Mouse (Mus musculus) liver, adult 2 months (tissue): ENCODE results near the gene Pnpla1. TPM values are rescaled to one million over a fixed set of nuclear protein-coding genes. Genes with fewer than 3 reads are reported as not detected.
"Not testable (repeated sequence)": the region's sequence is repeated elsewhere in the genome, so short reads cannot be mapped to it uniquely, and the experiment has no call there.

ENCODE experiments used
- DNase-seq: peaks from one replicate; pipeline ENCODE4 v3.0.0-alpha.2; 2011; ENCODE audit warnings: low read depth, low spot score; ENCODE audit errors: extremely low read depth
- H3K27ac ChIP-seq: fragments of 200-500 bp; replicated peaks from 2 replicates; pipeline ENCODE4 v1.5.1; 2012; ENCODE audit warnings: low read depth, mild to moderate bottlenecking, control low read depth, inconsistent platforms, low read length; ENCODE audit not compliant: insufficient read depth
- H3K27me3 ChIP-seq: fragments of 200-500 bp; 2 replicates; pipeline ENCODE4 v1.6.1; 2012; ENCODE audit warnings: mild to moderate bottlenecking, moderate library complexity, low read length, inconsistent platforms; ENCODE audit not compliant: control insufficient read depth, insufficient read depth
- H3K36me3 ChIP-seq: fragments of 200-500 bp; 2 replicates; pipeline ENCODE4 v1.6.1; 2012; ENCODE audit warnings: low read length, inconsistent platforms; ENCODE audit not compliant: control insufficient read depth, insufficient read depth
- H3K4me1 ChIP-seq: fragments of 200-500 bp; 2 replicates; pipeline ENCODE4 v1.6.1; 2011; ENCODE audit warnings: low read length; ENCODE audit not compliant: control insufficient read depth, insufficient read depth
- H3K4me3 ChIP-seq: fragments of 200-500 bp; 2 replicates; pipeline ENCODE4 v1.5.1; 2011; ENCODE audit warnings: low read depth, mild to moderate bottlenecking, control low read depth, low read length, moderate library complexity; ENCODE audit not compliant: insufficient read depth
- H3K79me2 ChIP-seq: fragments of 200-500 bp; 2 replicates; pipeline ENCODE4 v1.6.1; 2012; ENCODE audit warnings: inconsistent platforms, mild to moderate bottlenecking, low read length, moderate library complexity; ENCODE audit not compliant: control insufficient read depth, insufficient read depth
- H3K9ac ChIP-seq: fragments of 200-500 bp; 2 replicates; pipeline ENCODE4 v1.6.1; 2012; ENCODE audit warnings: low read depth, mild to moderate bottlenecking, control low read depth, inconsistent platforms, low read length
- CTCF ChIP-seq: fragments of 200-500 bp; IDR thresholded peaks from 2 replicates; pipeline ENCODE4 v1.5.1; 2011; ENCODE audit warnings: low read depth, low read length, control low read depth
- POLR2A ChIP-seq: fragments of 200-500 bp; IDR thresholded peaks from 2 replicates; pipeline ENCODE4 v1.6.1; 2011; ENCODE audit warnings: low read length, control low read depth; ENCODE audit not compliant: insufficient read depth; ENCODE audit errors: extremely low read depth
- WGBS: fragments of 180-500 bp; shearing (Covaris S2); methylation state at CpG from one replicate; pipeline ENCODE4 v1.1.7; 2018; 5-methylcytosine and 5-hydroxymethylcytosine counted together
- polyA plus RNA-seq: library from polyadenylated mRNA; depleted of rRNA; stranded (reverse); fragments of >200 nt; gene quantifications from 2 replicates; pipeline ENCODE4 v1.2.3, GENCODE M21; 2012
- total RNA-seq: library from RNA; depleted of rRNA; stranded (reverse); fragments of >200 nt; gene quantifications from 2 replicates; pipeline ENCODE4 v1.2.3, GENCODE M21; 2014

Pnpla1 gene
- total and polyA plus RNA-seq, 2 experiments: not detected

DNA sequence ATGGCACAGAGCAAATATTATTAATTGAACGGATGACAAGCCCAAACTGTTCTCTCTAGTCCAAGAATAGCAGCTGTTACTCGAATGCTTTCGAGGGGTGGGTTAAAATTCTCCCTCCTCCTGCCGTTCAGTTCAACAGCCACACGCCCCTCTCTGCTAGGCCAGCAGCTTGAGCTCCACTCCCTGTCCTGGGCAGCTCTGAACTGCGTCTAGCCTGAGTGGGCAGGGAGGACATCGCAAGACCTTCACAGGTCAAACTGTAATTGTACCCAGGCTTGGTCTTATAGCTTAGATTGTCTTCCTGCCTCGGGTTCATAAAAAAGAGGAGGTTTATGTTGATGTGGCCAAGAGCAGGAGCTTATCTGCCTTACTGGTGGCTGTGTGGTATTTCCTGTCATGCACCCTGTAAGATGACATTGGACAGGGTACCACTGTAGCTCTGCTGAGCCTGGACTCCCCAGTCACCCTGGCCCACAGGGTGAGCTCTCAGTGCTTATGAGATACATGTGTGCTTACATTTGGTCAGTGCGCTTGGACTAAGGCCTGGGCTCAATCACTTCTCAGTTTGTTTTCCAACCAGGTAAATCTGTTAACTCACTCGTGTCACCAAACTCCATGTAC is 42.7 kb upstream of the Pnpla1 start:
- Histone ChIP-seq H3K36me3 (peaks cover 20% of the 10 kb centered on the region), H3K27me3 (no peaks in the 10 kb centered on the region), H3K4me1 (peaks cover 2% of the 10 kb centered on the region; the same call in 1 of the 2 replicates), H3K9ac (no peak overlapping the region), H3K4me3 (no peak overlapping the region), H3K27ac (no peak overlapping the region), H3K79me2 (no peaks in the 10 kb centered on the region)
- TF ChIP-seq CTCF (no peak), POLR2A (no peak)
- WGBS: 77% methylated on average over 10 of the region's 10 CpGs
- DNase-seq: no peak

DNA sequence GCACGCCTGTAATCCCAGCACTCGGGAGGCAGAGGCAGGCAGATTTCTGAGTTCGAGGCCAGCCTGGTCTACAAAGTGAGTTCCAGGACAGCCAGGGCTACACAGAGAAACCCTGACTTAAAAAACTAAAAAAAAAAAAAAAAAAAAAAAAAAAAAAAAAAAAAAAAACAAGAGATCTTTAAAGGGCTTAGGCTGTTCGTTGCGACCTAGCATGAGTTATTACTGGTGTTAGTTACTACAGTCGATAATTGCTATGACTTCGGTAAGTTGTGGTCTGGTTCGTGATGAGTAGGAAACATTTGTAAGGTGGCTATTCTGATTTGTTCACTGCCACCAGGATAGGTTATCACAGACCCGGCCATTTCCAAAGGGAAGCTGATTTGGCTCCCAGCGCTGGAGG is 41.9 kb upstream of the Pnpla1 start:
- H3K4me3 ChIP-seq, H3K4me1 ChIP-seq, DNase-seq, H3K9ac ChIP-seq, H3K27ac ChIP-seq, H3K79me2 ChIP-seq, H3K27me3 ChIP-seq: not testable (repeated sequence)
- WGBS: 95% methylated on average over 10 of the region's 10 CpGs
- H3K36me3 ChIP-seq: peaks cover 24% of the 10 kb centered on the region

DNA sequence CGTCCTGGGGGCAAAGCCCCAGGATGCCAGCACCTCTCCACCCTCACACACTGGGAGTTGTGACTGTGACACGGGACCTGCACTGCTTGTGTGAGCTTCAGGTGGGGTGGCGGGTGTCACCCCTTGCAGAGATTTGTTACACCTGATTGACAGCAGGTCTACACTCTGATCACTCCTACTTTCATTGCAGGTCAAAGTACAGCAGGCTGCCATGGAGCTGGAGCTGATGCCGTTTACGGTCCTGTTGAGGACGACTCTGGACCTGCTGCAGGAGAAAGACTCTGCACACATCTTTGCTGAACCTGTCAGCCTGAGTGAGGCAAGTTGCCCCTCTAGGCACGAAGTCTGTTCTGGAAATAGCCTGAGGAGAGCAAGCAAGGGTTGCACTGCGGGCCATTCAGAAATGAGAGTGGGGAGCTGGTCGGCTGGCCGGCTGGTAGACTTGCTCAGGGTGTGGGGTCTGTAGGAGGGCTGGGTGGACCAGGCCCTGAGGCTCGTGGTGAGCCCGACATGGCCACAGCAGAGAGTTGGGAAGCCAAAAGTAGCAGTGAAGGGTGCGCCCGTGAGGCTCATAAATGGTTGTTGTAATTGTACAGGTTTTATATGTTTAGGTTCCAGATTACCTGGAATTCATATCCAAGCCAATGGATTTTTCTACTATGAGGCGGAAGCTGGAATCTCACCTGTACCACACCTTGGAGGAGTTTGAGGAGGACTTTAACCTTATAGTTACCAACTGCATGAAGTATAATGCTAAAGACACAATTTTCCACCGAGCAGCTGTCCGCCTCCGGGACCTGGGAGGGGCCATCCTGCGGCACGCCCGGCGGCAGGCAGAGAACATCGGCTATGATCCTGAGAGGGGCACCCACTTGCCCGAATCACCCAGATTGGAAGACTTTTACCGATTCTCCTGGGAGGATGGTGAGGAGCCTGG is 41.1 kb upstream of the Pnpla1 start:
- Histone ChIP-seq H3K4me1 (peaks cover 2% of the 10 kb centered on the region; the same call in 1 of the 2 replicates), H3K27me3 (no peaks in the 10 kb centered on the region), H3K27ac (no peak overlapping the region), H3K36me3 (peaks cover 26% of the 10 kb centered on the region), H3K4me3 (no peak overlapping the region), H3K79me2 (no peaks in the 10 kb centered on the region), H3K9ac (no peak overlapping the region)
- no peak for DNase-seq
- TF ChIP-seq POLR2A: no peak
- TF ChIP-seq CTCF: no peak
- WGBS: 91% methylated on average over 25 of the region's 25 CpGs

DNA sequence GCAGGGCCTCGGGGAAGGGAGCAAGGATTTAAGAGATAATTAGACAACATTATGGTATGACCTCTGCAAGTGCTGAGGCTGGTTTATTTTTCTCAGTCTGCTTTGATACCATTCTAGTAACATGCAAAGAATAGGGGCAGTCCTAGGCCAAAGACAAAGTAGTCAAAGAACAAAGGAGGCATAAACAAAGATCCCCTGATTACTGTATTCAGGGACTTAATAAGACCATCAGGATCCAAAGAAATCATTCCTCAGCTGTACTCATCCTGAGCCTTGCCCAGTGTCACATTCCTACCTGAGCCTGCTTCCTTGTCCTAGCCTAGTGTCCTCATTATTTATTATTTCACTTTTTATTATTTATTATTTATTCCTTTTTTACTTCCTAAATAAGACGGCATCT is 38.0 kb upstream of the Pnpla1 start:
- no peak overlapping the region for H3K4me3 ChIP-seq
- H3K27ac ChIP-seq: no peak overlapping the region
- peaks cover 29% of the 10 kb centered on the region for H3K36me3 ChIP-seq
- no peaks in the 10 kb centered on the region for H3K79me2 ChIP-seq
- TF ChIP-seq CTCF (no peak), POLR2A (no peak)
- no peaks in the 10 kb centered on the region for H3K4me1 ChIP-seq
- no peak overlapping the region for H3K9ac ChIP-seq
- no peak for DNase-seq
- WGBS: 84% methylated on average over 2 of the region's 2 CpGs
- no peaks in the 10 kb centered on the region for H3K27me3 ChIP-seq

DNA sequence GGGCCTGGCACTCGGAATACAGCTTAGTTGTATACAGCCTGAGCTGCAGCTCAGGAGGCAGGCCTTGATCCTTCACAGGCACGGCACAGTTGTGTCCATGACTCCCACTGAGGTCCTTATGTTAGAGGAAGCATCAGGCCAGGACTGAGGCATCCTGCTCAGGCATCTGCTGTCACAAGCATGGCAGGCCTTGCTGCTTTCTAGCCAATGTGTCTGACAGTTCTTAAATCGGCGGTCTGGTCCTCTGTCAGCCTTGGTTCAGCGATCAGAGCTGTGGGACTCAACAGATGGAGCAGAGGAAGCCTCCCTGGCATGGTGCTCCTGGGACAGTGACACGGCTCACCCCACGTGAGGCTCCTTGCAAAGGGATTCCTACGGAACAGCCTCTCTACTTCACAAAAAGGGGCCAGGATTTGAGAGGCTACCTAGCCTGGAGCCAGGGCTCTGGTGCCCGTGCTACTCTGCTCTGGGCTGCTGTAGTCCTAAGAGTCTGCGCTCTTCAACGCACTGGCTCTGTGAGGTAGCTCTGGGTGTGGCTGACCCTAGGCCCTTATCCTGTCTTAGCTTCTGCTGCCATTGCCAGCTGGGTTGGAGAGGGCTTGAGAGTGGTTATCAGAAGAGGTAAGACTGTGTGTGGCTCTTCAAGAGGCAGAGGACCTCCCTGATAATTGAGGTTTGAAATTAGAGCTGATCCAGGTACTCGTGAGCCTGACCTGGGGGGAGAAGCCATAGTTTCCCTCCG is 35.0 kb upstream of the Pnpla1 start:
- Histone ChIP-seq H3K4me3 (no peak overlapping the region), H3K27me3 (no peaks in the 10 kb centered on the region), H3K4me1 (no peaks in the 10 kb centered on the region), H3K36me3 (peaks cover 25% of the 10 kb centered on the region), H3K79me2 (no peaks in the 10 kb centered on the region), H3K9ac (no peak overlapping the region), H3K27ac (no peak overlapping the region)
- no peak for TF ChIP-seq POLR2A
- no peak for TF ChIP-seq CTCF
- WGBS: 93% methylated on average over 13 of the region's 13 CpGs
- DNase-seq: no peak
